Mouse (Mus musculus) liver, embryonic 12.5 days (tissue): Measurements from ENCODE around the gene Arid1b. TPM values are rescaled to one million over a fixed set of nuclear protein-coding genes. Genes with fewer than 3 reads are reported as not detected.

ENCODE experiments used
- ATAC-seq: fragments of 200-750 bp; cut with Nextera tagmentation; 2 replicates; pipeline ENCODE4 v1.8.0; 2017; ENCODE audit warnings: moderate number of reproducible peaks, mild to moderate bottlenecking, moderate library complexity
- H3K27ac ChIP-seq: fragments of 300-500 bp; sonication (generic); 2 replicates; pipeline ENCODE4 v1.5.1; 2016; ENCODE audit warnings: mild to moderate bottlenecking
- H3K27me3 ChIP-seq: fragments of 300-500 bp; sonication (generic); replicated peaks from 2 replicates; pipeline ENCODE4 v1.6.1; 2016; ENCODE audit warnings: mild to moderate bottlenecking, moderate library complexity
- H3K36me3 ChIP-seq: fragments of 300-500 bp; sonication (generic); 2 replicates; pipeline ENCODE4 v1.6.1; 2016; ENCODE audit warnings: mild to moderate bottlenecking, moderate library complexity
- H3K4me1 ChIP-seq: fragments of 300-500 bp; sonication (generic); 2 replicates; pipeline ENCODE4 v1.6.1; 2016
- H3K4me2 ChIP-seq: fragments of 300-500 bp; sonication (generic); 2 replicates; pipeline ENCODE4 v1.6.1; 2016; ENCODE audit warnings: mild to moderate bottlenecking, moderate library complexity
- H3K4me3 ChIP-seq: fragments of 300-500 bp; sonication (generic); 2 replicates; pipeline ENCODE4 v1.5.1; 2016; ENCODE audit warnings: mild to moderate bottlenecking, moderate library complexity
- H3K9ac ChIP-seq: fragments of 300-500 bp; sonication (generic); 2 replicates; pipeline ENCODE4 v1.6.1; 2016; ENCODE audit warnings: mild to moderate bottlenecking, moderate library complexity
- H3K9me3 ChIP-seq: fragments of 300-500 bp; sonication (generic); replicated peaks from 2 replicates; pipeline ENCODE4 v1.6.1; 2016; ENCODE audit warnings: mild to moderate bottlenecking, moderate library complexity
- WGBS: fragments of 180-500 bp; shearing (Covaris S2); methylation state at CpG from one replicate; pipeline ENCODE4 v1.1.7; 2016; ENCODE audit not compliant: insufficient replicate concordance; 5-methylcytosine and 5-hydroxymethylcytosine counted together
- polyA plus RNA-seq: library from polyadenylated mRNA; unstranded; fragments of >200 nt; fragmentation: Nextera tagmentation; extraction: Ambion mirVana; gene quantifications from 2 replicates; pipeline ENCODE4 v1.2.1, GENCODE M21; 2016

Arid1b gene
- polyA plus RNA-seq, 1 experiment from 2014 or later: 5.5 TPM

GRCm38 (mm10) chr17:5154322-5154721 lies 160.2 kb downstream of the Arid1b start:
- Histone ChIP-seq H3K4me1 (peaks cover 19% of the 10 kb centered on the region), H3K9ac (no peak overlapping the region), H3K9me3 (no peaks in the 10 kb centered on the region), H3K4me3 (no peak overlapping the region), H3K27me3 (no peaks in the 10 kb centered on the region), H3K27ac (no peak overlapping the region), H3K4me2 (no peak overlapping the region), H3K36me3 (peaks cover 1% of the 10 kb centered on the region; the same call in 1 of the 2 replicates)
- 48% methylated on average over 6 of the region's 6 CpGs for WGBS
- no peak for ATAC-seq

GRCm38 (mm10) chr17:5157609-5158008 lies 163.5 kb downstream of the Arid1b start:
- no peak for ATAC-seq
- Histone ChIP-seq H3K9ac (no peak overlapping the region), H3K27ac (no peak overlapping the region), H3K4me3 (no peak overlapping the region), H3K36me3 (peaks cover 8% of the 10 kb centered on the region; the same call in 1 of the 2 replicates), H3K4me2 (no peak overlapping the region), H3K4me1 (peaks cover 11% of the 10 kb centered on the region), H3K27me3 (no peaks in the 10 kb centered on the region), H3K9me3 (no peaks in the 10 kb centered on the region)
- 78% methylated on average over 7 of the region's 7 CpGs for WGBS

- H3K36me3 ChIP-seq: peaks cover 8% of the 10 kb centered on the region; the same call in 1 of the 2 replicates
- no peak overlapping the region for H3K9ac ChIP-seq
- H3K4me2 ChIP-seq: no peak overlapping the region
- 60% methylated on average over 2 of the region's 2 CpGs for WGBS
- peaks cover 4% of the 10 kb centered on the region; the same call in 1 of the 2 replicates for H3K4me1 ChIP-seq
- no peak for ATAC-seq
- no peak overlapping the region for H3K27ac ChIP-seq
- H3K4me3 ChIP-seq: no peak overlapping the region
- H3K27me3 ChIP-seq: no peaks in the 10 kb centered on the region
- H3K9me3 ChIP-seq: no peaks in the 10 kb centered on the region
These were observed 168.4 kb downstream of the Arid1b start for GRCm38 (mm10) chr17:5162525-5162924.

GRCm38 (mm10) chr17:5163251-5163826 lies 169.2 kb downstream of the Arid1b start:
- Histone ChIP-seq H3K9ac (no peak overlapping the region), H3K4me1 (peaks cover 7% of the 10 kb centered on the region; the same call in 1 of the 2 replicates), H3K36me3 (peaks cover 8% of the 10 kb centered on the region; the same call in 1 of the 2 replicates), H3K27ac (no peak overlapping the region), H3K4me3 (no peak overlapping the region), H3K27me3 (no peaks in the 10 kb centered on the region), H3K9me3 (no peaks in the 10 kb centered on the region), H3K4me2 (no peak overlapping the region)
- WGBS: 75% methylated on average over 7 of the region's 7 CpGs
- ATAC-seq: no peak

- H3K4me2 ChIP-seq: no peak overlapping the region
- no peak overlapping the region for H3K27ac ChIP-seq
- no peak overlapping the region for H3K9ac ChIP-seq
- peaks cover 7% of the 10 kb centered on the region; the same call in 1 of the 2 replicates for H3K4me1 ChIP-seq
- no peak overlapping the region for H3K4me3 ChIP-seq
- no peaks in the 10 kb centered on the region for H3K9me3 ChIP-seq
- ATAC-seq: no peak
- WGBS: 77% methylated on average over 4 of the region's 4 CpGs
- H3K36me3 ChIP-seq: 0 out of 2 replicates have a peak, but pooled peaks cover 5% of the 10 kb centered on the region
- no peaks in the 10 kb centered on the region for H3K27me3 ChIP-seq
These were observed 170.7 kb downstream of the Arid1b start for GRCm38 (mm10) chr17:5164794-5165193.

GRCm38 (mm10) chr17:5165201-5165825 lies 171.2 kb downstream of the Arid1b start:
- WGBS: 80% methylated on average over 15 of the region's 15 CpGs
- Histone ChIP-seq H3K9me3 (no peaks in the 10 kb centered on the region), H3K4me3 (no peak overlapping the region), H3K4me1 (peaks cover 7% of the 10 kb centered on the region; the same call in 1 of the 2 replicates), H3K27me3 (no peaks in the 10 kb centered on the region), H3K9ac (no peak overlapping the region), H3K27ac (no peak overlapping the region), H3K4me2 (no peak overlapping the region), H3K36me3 (0 out of 2 replicates have a peak, but pooled peaks cover under 1% of the 10 kb centered on the region)
- ATAC-seq: no peak

- WGBS: 76% methylated on average over 4 of the region's 4 CpGs
- no peak overlapping the region for H3K27ac ChIP-seq
- H3K4me1 ChIP-seq: peaks cover 7% of the 10 kb centered on the region; the same call in 1 of the 2 replicates
- no peaks in the 10 kb centered on the region for H3K36me3 ChIP-seq
- H3K9ac ChIP-seq: no peak overlapping the region
- no peaks in the 10 kb centered on the region for H3K9me3 ChIP-seq
- no peaks in the 10 kb centered on the region for H3K27me3 ChIP-seq
- no peak overlapping the region for H3K4me2 ChIP-seq
- no peak for ATAC-seq
- no peak overlapping the region for H3K4me3 ChIP-seq
These were observed 172.0 kb downstream of the Arid1b start for GRCm38 (mm10) chr17:5166175-5166574.

DNA sequence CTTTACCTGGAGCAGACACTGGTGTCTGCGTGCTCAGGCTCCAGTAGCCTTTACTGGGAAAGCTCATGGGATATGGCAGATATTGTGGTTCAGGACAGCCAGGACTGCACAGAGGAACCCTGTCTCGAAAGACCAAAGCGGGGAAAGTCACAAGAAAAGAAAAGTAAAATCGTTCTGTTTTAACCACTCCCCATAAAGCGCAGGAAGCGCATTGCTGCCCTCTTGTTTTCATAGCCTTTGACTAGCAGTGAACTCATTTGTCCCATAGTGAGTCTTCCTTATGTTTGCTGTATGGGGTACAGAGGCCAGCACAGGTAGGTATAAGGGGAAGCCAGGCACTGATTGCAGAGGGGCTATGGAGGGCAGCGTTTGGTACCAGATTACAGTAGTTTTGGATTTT lies 173.9 kb downstream of the Arid1b start:
- no peak for ATAC-seq
- Histone ChIP-seq H3K36me3 (no peaks in the 10 kb centered on the region), H3K4me3 (no peak overlapping the region), H3K27ac (no peak overlapping the region), H3K27me3 (no peaks in the 10 kb centered on the region), H3K9me3 (no peaks in the 10 kb centered on the region), H3K4me2 (no peak overlapping the region), H3K4me1 (peaks cover 6% of the 10 kb centered on the region; the same call in 1 of the 2 replicates), H3K9ac (no peak overlapping the region)
- 84% methylated on average over 7 of the region's 7 CpGs for WGBS

DNA sequence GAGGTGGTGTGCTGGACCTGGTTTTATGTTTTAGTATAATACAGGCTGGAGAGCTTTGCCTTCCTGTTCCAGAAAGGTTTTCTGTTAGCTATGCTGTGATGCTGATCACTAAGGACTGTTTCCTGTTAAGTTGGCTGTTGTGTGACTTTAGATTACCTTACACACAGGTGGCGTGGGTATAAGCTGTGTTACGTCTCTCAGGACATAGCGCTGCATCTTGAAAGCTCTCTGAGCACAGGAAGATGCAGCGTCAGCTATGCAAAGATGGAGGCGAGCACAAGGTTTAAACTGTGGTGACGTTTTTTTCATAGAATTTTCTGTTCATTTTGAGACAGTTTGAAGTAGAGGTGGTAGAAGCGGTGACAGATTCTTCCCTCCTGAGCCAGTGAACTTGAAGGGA lies 174.5 kb downstream of the Arid1b start:
- Histone ChIP-seq H3K36me3 (no peaks in the 10 kb centered on the region), H3K4me2 (no peak overlapping the region), H3K27ac (no peak overlapping the region), H3K4me1 (0 out of 2 replicates have a peak, but pooled peaks cover 3% of the 10 kb centered on the region), H3K9ac (no peak overlapping the region), H3K4me3 (no peak overlapping the region), H3K27me3 (no peaks in the 10 kb centered on the region), H3K9me3 (no peaks in the 10 kb centered on the region)
- 75% methylated on average over 7 of the region's 7 CpGs for WGBS
- ATAC-seq: no peak

GRCm38 (mm10) chr17:5170321-5170720 lies 176.2 kb downstream of the Arid1b start:
- no peaks in the 10 kb centered on the region for H3K27me3 ChIP-seq
- 0 out of 2 replicates have a peak, but pooled peaks cover 10% of the 10 kb centered on the region for H3K4me1 ChIP-seq
- H3K27ac ChIP-seq: no peak overlapping the region
- WGBS: 85% methylated on average over 12 of the region's 12 CpGs
- no peak overlapping the region for H3K4me3 ChIP-seq
- H3K36me3 ChIP-seq: no peaks in the 10 kb centered on the region
- H3K9me3 ChIP-seq: no peaks in the 10 kb centered on the region
- no peak overlapping the region for H3K4me2 ChIP-seq
- no peak overlapping the region for H3K9ac ChIP-seq
- ATAC-seq: no peak

DNA sequence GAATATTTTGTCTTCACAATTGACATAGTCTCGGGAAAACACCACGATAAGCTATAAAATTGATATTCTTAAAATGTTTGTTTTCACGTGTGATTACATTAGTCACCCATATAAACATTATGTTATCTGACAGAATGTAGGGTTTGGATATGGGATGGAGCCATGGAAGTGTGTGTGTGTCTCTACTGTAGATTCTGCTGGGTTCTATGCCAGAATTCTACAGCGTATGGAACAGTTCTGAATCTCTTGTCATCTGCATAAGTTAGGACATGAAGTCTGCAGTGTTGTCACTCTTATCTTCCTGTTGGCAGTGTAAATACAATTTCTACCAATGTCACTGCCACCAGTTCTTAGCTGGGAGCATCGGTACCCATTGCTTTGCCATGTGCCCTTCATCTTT lies 177.3 kb downstream of the Arid1b start:
- Histone ChIP-seq H3K9ac (no peak overlapping the region), H3K36me3 (no peaks in the 10 kb centered on the region), H3K4me1 (peaks cover 20% of the 10 kb centered on the region), H3K9me3 (no peaks in the 10 kb centered on the region), H3K27ac (no peak overlapping the region), H3K27me3 (no peaks in the 10 kb centered on the region), H3K4me3 (no peak overlapping the region), H3K4me2 (no peak overlapping the region)
- no peak for ATAC-seq
- 85% methylated on average over 5 of the region's 5 CpGs for WGBS

- WGBS: 59% methylated on average over 6 of the region's 6 CpGs
These were observed 180.4 kb downstream of the Arid1b start for GRCm38 (mm10) chr17:5174426-5175020.

More at GRCm38 (mm10) chr17:5174426-5175020, 180.4 kb downstream of the Arid1b start:
- peak; percentile 28 for ATAC-seq
- H3K27me3 ChIP-seq: no peaks in the 10 kb centered on the region
- H3K9me3 ChIP-seq: no peaks in the 10 kb centered on the region
- H3K36me3 ChIP-seq: no peaks in the 10 kb centered on the region
- no peak overlapping the region for H3K4me3 ChIP-seq
- peaks cover 34% of the 10 kb centered on the region for H3K4me1 ChIP-seq
- H3K4me2 ChIP-seq: no peak overlapping the region
- H3K9ac ChIP-seq: no peak overlapping the region
- no peak overlapping the region for H3K27ac ChIP-seq
